Mouse (Mus musculus) spleen, adult 2 months (tissue): ENCODE results near the gene Sorbs2.

Experiments used
- CTCF ChIP-seq: fragments of 200-500 bp; IDR thresholded peaks from 2 replicates; pipeline ENCODE4 v1.5.1; 2011; ENCODE audit warnings: mild to moderate bottlenecking, inconsistent platforms; ENCODE audit not compliant: insufficient read depth, insufficient read length, insufficient replicate concordance; ENCODE audit errors: extremely low read depth
- POLR2A ChIP-seq: fragments of 200-500 bp; IDR thresholded peaks from 2 replicates; pipeline ENCODE4 v1.6.1; 2011; ENCODE audit warnings: low read depth, low read length, inconsistent platforms

GRCm38 (mm10) chr8:45649966-45650365, 142.4 kb downstream of the Sorbs2 start:
- TF ChIP-seq CTCF (no peak), POLR2A (no peak)
